Mouse (Mus musculus) kidney, adult 2 months (tissue): ENCODE data around the gene Tango6.

Experiments
- CTCF ChIP-seq: fragments of 200-500 bp; conservative IDR thresholded peaks from 2 replicates; pipeline ENCODE4 v1.5.1; 2011; ENCODE audit warnings: low read depth, mild to moderate bottlenecking, control low read depth, low read length, moderate library complexity, mixed read lengths; ENCODE audit not compliant: insufficient read depth, insufficient read length
- POLR2A ChIP-seq: fragments of 200-500 bp; IDR thresholded peaks from one replicate; pipeline ENCODE4 v1.6.1; 2011; ENCODE audit warnings: low read depth, low read length, control low read depth

- no peak for TF ChIP-seq POLR2A
- no peak for TF ChIP-seq CTCF
Measured at GRCm38 (mm10) chr8:106828921-106829320, 146.1 kb downstream of the Tango6 start.
